Mouse (Mus musculus) kidney, embryonic 15.5 days (tissue): ENCODE measurements around the gene Gm10073. TPM values are rescaled to one million over a fixed set of nuclear protein-coding genes. Genes with fewer than 3 reads are reported as not detected.

Experiments
- polyA plus RNA-seq: library from polyadenylated mRNA; unstranded; fragments of >200 nt; fragmentation: Nextera tagmentation; extraction: Ambion mirVana; gene quantifications from 2 replicates; pipeline ENCODE4 v1.2.1, GENCODE M21; 2015

The Gm10073 gene
- polyA plus RNA-seq, 1 experiment from 2014 or later = 9.9 TPM

Other genes with a start within 250 kb of the Gm10073 start
- gene Smpd3, start 235.5 kb downstream of the Gm10073 start, polyA plus RNA-seq = 1.7 and 7.4 TPM in 2 replicates
- 16.9 and 20.8 TPM in 2 replicates for gene Zfp90, start 158.1 kb downstream of the Gm10073 start, polyA plus RNA-seq
- gene 6030452D12Rik, start 72.9 kb downstream of the Gm10073 start, polyA plus RNA-seq = not detected in 2 replicates
- gene Cdh3, start 62.6 kb downstream of the Gm10073 start, polyA plus RNA-seq = 29.7 and 33.5 TPM in 2 replicates
- 80.8 and 81.7 TPM in 2 replicates for gene Cdh1, start 29.9 kb upstream of the Gm10073 start, polyA plus RNA-seq
- gene Tango6, start 109.6 kb upstream of the Gm10073 start, polyA plus RNA-seq = 11.6 and 12.3 TPM in 2 replicates